Mouse (Mus musculus): ENCODE measurements around the gene Uba6. TPM values are rescaled to one million over a fixed set of nuclear protein-coding genes. Genes with fewer than 3 reads are reported as not detected.

Uba6 gene
- polyA plus RNA-seq, 1 experiment, result 1.9 TPM

DNA sequence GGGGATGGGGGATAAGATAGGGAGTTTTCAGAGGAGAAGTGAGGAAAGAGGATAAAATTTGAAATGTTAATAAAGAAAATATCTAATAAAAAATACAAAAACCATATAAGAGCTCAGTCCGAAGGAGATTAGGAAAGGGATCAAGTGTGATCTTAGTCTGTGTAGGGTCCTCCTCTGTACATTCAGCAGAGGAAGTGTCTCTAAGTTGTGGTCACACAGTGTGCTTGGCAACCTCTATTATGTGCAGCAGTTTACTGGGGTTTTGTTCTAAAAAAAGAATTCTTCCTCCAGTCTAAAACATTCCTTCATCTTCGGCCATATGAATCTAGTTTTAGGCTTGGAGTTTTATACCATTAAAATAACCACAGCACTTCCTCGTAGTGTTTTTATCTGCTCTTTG, 73.6 kb downstream of the Uba6 start:
- no peak overlapping the region for H3K4me2 ChIP-seq (ENCODE audit: low read depth)
- TF ChIP-seq MYOD1 (IDR thresholded peaks at IDR 0.05; ENCODE audit: control insufficient read depth in 1 of 3, insufficient read length in 2 of 3, low read depth in 2 of 3), result no peak
- no peaks in the 10 kb centered on the region for H3K79me2 ChIP-seq (ENCODE audit: control insufficient read depth, insufficient read depth)
- no peak overlapping the region for H3ac ChIP-seq (ENCODE audit: control insufficient read depth, insufficient read length)
- no peak overlapping the region for H3K4me3 ChIP-seq
- no peaks in the 10 kb centered on the region for H3K27me3 ChIP-seq (ENCODE audit: control insufficient read depth, insufficient read depth, insufficient read length)
- no peaks in the 10 kb centered on the region for H3K36me3 ChIP-seq (ENCODE audit: control insufficient read depth, insufficient read depth)

- TF ChIP-seq POLR2AphosphoS2 (IDR thresholded peaks at IDR 0.05; ENCODE audit: insufficient read length, low read depth) (no peak), MAX (IDR thresholded peaks at IDR 0.05; ENCODE audit: low read depth) (no peak)
- no peak overlapping the region for H3ac ChIP-seq (ENCODE audit: control insufficient read depth, insufficient read length)
- H3K4me2 ChIP-seq (ENCODE audit: low read depth), result no peak overlapping the region
- H3K27me3 ChIP-seq (ENCODE audit: control insufficient read depth, insufficient read depth, insufficient read length), result no peaks in the 10 kb centered on the region
- H3K79me2 ChIP-seq (ENCODE audit: control insufficient read depth, insufficient read depth), result no peaks in the 10 kb centered on the region
- H3K4me3 ChIP-seq, result no peak overlapping the region
- no peaks in the 10 kb centered on the region for H3K36me3 ChIP-seq (ENCODE audit: control insufficient read depth, insufficient read depth)
These were observed 77.8 kb downstream of the Uba6 start for GRCm38 (mm10) chr5:86094754-86095153.

GRCm38 (mm10) chr5:86086751-86087150, 85.9 kb downstream of the Uba6 start:
- no peak for TF ChIP-seq TCF3 (IDR thresholded peaks at IDR 0.05; ENCODE audit: insufficient read length, low read depth)
- no peak for TF ChIP-seq MAX (IDR thresholded peaks at IDR 0.05; ENCODE audit: low read depth)
- TF ChIP-seq E2F4 (IDR thresholded peaks at IDR 0.05; ENCODE audit: insufficient read depth), result no peak
- no peak for TF ChIP-seq TCF12 (IDR thresholded peaks at IDR 0.05; ENCODE audit: insufficient read depth, poor library complexity, severe bottlenecking)
- no peak for TF ChIP-seq CEBPB (IDR thresholded peaks at IDR 0.05; ENCODE audit: insufficient read depth, poor library complexity, severe bottlenecking)
- TF ChIP-seq POLR2AphosphoS2 (IDR thresholded peaks at IDR 0.05; ENCODE audit: insufficient read length, low read depth), result no peak
- no peak for TF ChIP-seq SRF (IDR thresholded peaks at IDR 0.05; ENCODE audit: control insufficient read depth, insufficient read length, low read depth)
- TF ChIP-seq POLR2A (IDR thresholded peaks at IDR 0.05; ENCODE audit: insufficient read length, low read depth), result no peak
- no peak for TF ChIP-seq MYOG (IDR thresholded peaks at IDR 0.05; ENCODE audit: control insufficient read depth in 1 of 3, insufficient read depth in 1 of 3, insufficient read length in 2 of 3, low read depth in 2 of 3)
- TF ChIP-seq MYOD1 (IDR thresholded peaks at IDR 0.05; ENCODE audit: control insufficient read depth in 1 of 3, insufficient read length in 2 of 3, low read depth in 2 of 3), result no peak
- no peak for TF ChIP-seq USF1 (IDR thresholded peaks at IDR 0.05; ENCODE audit: low read depth)
- no peak for TF ChIP-seq REST (IDR thresholded peaks at IDR 0.05; ENCODE audit: insufficient read depth, insufficient read length)
- H3K79me2 ChIP-seq (ENCODE audit: control insufficient read depth, insufficient read depth), result no peaks in the 10 kb centered on the region

GRCm38 (mm10) chr5:86084979-86085378, 87.6 kb downstream of the Uba6 start:
- Histone ChIP-seq H3K4me3 (no peak overlapping the region), H3K4me2 (ENCODE audit: low read depth) (no peak overlapping the region), H3ac (ENCODE audit: control insufficient read depth, insufficient read length) (no peak overlapping the region), H3K79me2 (ENCODE audit: control insufficient read depth, insufficient read depth) (no peaks in the 10 kb centered on the region), H3K36me3 (ENCODE audit: control insufficient read depth, insufficient read depth) (no peaks in the 10 kb centered on the region), H3K27me3 (ENCODE audit: control insufficient read depth, insufficient read depth, insufficient read length) (no peaks in the 10 kb centered on the region)
- TF ChIP-seq MYOD1 (IDR thresholded peaks at IDR 0.05; ENCODE audit: control insufficient read depth in 1 of 3, insufficient read length in 2 of 3, low read depth in 2 of 3) (no peak), POLR2AphosphoS2 (IDR thresholded peaks at IDR 0.05; ENCODE audit: insufficient read length, low read depth) (no peak), POLR2A (IDR thresholded peaks at IDR 0.05; ENCODE audit: insufficient read length, low read depth) (no peak), REST (IDR thresholded peaks at IDR 0.05; ENCODE audit: insufficient read depth, insufficient read length) (no peak), USF1 (IDR thresholded peaks at IDR 0.05; ENCODE audit: low read depth) (no peak), MYOG (IDR thresholded peaks at IDR 0.05; ENCODE audit: control insufficient read depth in 1 of 3, insufficient read depth in 1 of 3, insufficient read length in 2 of 3, low read depth in 2 of 3) (no peak), TCF3 (IDR thresholded peaks at IDR 0.05; ENCODE audit: insufficient read length, low read depth) (no peak), CEBPB (IDR thresholded peaks at IDR 0.05; ENCODE audit: insufficient read depth, poor library complexity, severe bottlenecking) (no peak), TCF12 (IDR thresholded peaks at IDR 0.05; ENCODE audit: insufficient read depth, poor library complexity, severe bottlenecking) (no peak), E2F4 (IDR thresholded peaks at IDR 0.05; ENCODE audit: insufficient read depth) (no peak), SRF (IDR thresholded peaks at IDR 0.05; ENCODE audit: control insufficient read depth, insufficient read length, low read depth) (no peak), MAX (IDR thresholded peaks at IDR 0.05; ENCODE audit: low read depth) (no peak)

More at GRCm38 (mm10) chr5:86086751-86087150, 85.9 kb downstream of the Uba6 start:
- H3K4me3 ChIP-seq, result no peak overlapping the region
- no peak overlapping the region for H3K4me2 ChIP-seq (ENCODE audit: low read depth)
- H3ac ChIP-seq (ENCODE audit: control insufficient read depth, insufficient read length), result no peak overlapping the region
- no peaks in the 10 kb centered on the region for H3K36me3 ChIP-seq (ENCODE audit: control insufficient read depth, insufficient read depth)
- H3K27me3 ChIP-seq (ENCODE audit: control insufficient read depth, insufficient read depth, insufficient read length), result no peaks in the 10 kb centered on the region

DNA sequence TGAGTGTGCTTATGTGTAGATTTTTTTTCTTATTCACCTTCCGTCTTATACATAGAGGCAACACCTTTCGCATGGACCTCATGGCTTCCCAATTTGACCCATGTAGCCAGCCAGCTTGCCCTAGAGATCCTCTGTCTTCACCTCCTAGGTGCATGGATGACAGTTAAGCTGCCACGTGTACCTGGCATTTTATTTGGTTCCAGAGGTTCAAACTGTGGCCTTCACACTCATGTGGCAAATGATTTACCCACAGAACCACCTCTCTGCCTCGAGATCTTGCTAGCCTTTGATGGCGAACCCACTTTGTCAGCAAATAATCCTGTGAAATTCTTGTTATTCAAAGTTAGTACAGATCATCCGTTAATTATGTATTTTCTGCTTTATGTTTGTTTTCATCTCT, 88.6 kb downstream of the Uba6 start:
- Histone ChIP-seq H3K4me2 (ENCODE audit: low read depth) (no peak overlapping the region), H3K36me3 (ENCODE audit: control insufficient read depth, insufficient read depth) (no peaks in the 10 kb centered on the region), H3K4me3 (no peak overlapping the region), H3ac (ENCODE audit: control insufficient read depth, insufficient read length) (no peak overlapping the region), H3K27me3 (ENCODE audit: control insufficient read depth, insufficient read depth, insufficient read length) (no peaks in the 10 kb centered on the region), H3K79me2 (ENCODE audit: control insufficient read depth, insufficient read depth) (no peaks in the 10 kb centered on the region)
- TF ChIP-seq SRF (IDR thresholded peaks at IDR 0.05; ENCODE audit: control insufficient read depth, insufficient read length, low read depth) (no peak), E2F4 (IDR thresholded peaks at IDR 0.05; ENCODE audit: insufficient read depth) (no peak), POLR2A (IDR thresholded peaks at IDR 0.05; ENCODE audit: insufficient read length, low read depth) (no peak), REST (IDR thresholded peaks at IDR 0.05; ENCODE audit: insufficient read depth, insufficient read length) (no peak), USF1 (IDR thresholded peaks at IDR 0.05; ENCODE audit: low read depth) (no peak), MAX (IDR thresholded peaks at IDR 0.05; ENCODE audit: low read depth) (no peak), POLR2AphosphoS2 (IDR thresholded peaks at IDR 0.05; ENCODE audit: insufficient read length, low read depth) (no peak), TCF3 (IDR thresholded peaks at IDR 0.05; ENCODE audit: insufficient read length, low read depth) (no peak), TCF12 (IDR thresholded peaks at IDR 0.05; ENCODE audit: insufficient read depth, poor library complexity, severe bottlenecking) (no peak), MYOD1 (IDR thresholded peaks at IDR 0.05; ENCODE audit: control insufficient read depth in 1 of 3, insufficient read length in 2 of 3, low read depth in 2 of 3) (no peak), CEBPB (IDR thresholded peaks at IDR 0.05; ENCODE audit: insufficient read depth, poor library complexity, severe bottlenecking) (no peak), MYOG (IDR thresholded peaks at IDR 0.05; ENCODE audit: control insufficient read depth in 1 of 3, insufficient read depth in 1 of 3, insufficient read length in 2 of 3, low read depth in 2 of 3) (no peak)

All from myocyte (in vitro differentiated cells).